In genomic region chrX:20869962-20870513, GRCm38 (mm10) we compare ENCODE assay signal across 8 mouse cellular contexts. TPM values are rescaled to one million over a fixed set of nuclear protein-coding genes. Genes with fewer than 3 reads are reported as not detected.
DNase-seq lines count a peak whose midpoint lies in the region; ATAC-seq and TF ChIP-seq lines count a peak whose summit lies in the region.

Timp1 (plus strand) TSS chrX:20870166.

- no peak within 1 kb of the TSS for H3K9ac ChIP-seq in midbrain, embryonic 12.5 days (replicated peaks)

- H3K9me3 ChIP-seq in limb, embryonic 10.5 days (replicated peaks): no peaks in the 10 kb centered on the region
- no peaks in the 10 kb centered on the region for H3K9me3 ChIP-seq in midbrain, embryonic 12.5 days

- 18% methylated on average over 18 of the region's 18 CpGs for WGBS in limb, embryonic 10.5 days
- WGBS in midbrain, embryonic 12.5 days: 25% methylated on average over 17 of the region's 18 CpGs

- 0 out of 2 replicates have a peak, but pooled peaks have one; percentile 48 for ATAC-seq in midbrain, embryonic 12.5 days (ENCODE audit: low FRiP score, low read depth)
- no peak for ATAC-seq in monocyte, adult 5-6 weeks (replicated peaks; ENCODE audit: insufficient number of reproducible peaks, low FRiP score, low TSS enrichment, poor library complexity, severe bottlenecking)

- H3K4me1 ChIP-seq in cortical plate, adult 2 months (ENCODE audit: control insufficient read depth, insufficient read depth, low read length): peaks cover 7% of the 10 kb centered on the region
- H3K4me1 ChIP-seq in limb, embryonic 10.5 days: no peaks in the 10 kb centered on the region
- no peaks in the 10 kb centered on the region for H3K4me1 ChIP-seq in midbrain, embryonic 12.5 days

- peak within 1 kb of the TSS; percentile 35 for H3K4me2 ChIP-seq in midbrain, embryonic 12.5 days (replicated peaks)

- H3K36me3 ChIP-seq in limb, embryonic 10.5 days: no peaks in the 10 kb centered on the region
- H3K36me3 ChIP-seq in midbrain, embryonic 12.5 days: no peaks in the 10 kb centered on the region

- 0 out of 2 replicates have a peak within 1 kb of the TSS, but pooled peaks have one; percentile 32 for H3K27ac ChIP-seq in layer of hippocampus, adult 2 months
- H3K27ac ChIP-seq in cortical plate, adult 2 months (ENCODE audit: insufficient read depth, low read length): peak within 1 kb of the TSS; percentile 53; the same call in 1 of the 2 replicates
- H3K27ac ChIP-seq in limb, embryonic 10.5 days: peak within 1 kb of the TSS; percentile 66
- H3K27ac ChIP-seq in midbrain, embryonic 12.5 days (replicated peaks): no peak within 1 kb of the TSS

- TF ChIP-seq POLR2A in cortical plate, adult 2 months (IDR thresholded peaks at IDR 0.05; ENCODE audit: extremely low read depth, insufficient read depth, low read length): no peak

- no peaks in the 10 kb centered on the region for H3K27me3 ChIP-seq in limb, embryonic 10.5 days (ENCODE audit: low read depth, poor library complexity, severe bottlenecking)
- no peaks in the 10 kb centered on the region for H3K27me3 ChIP-seq in midbrain, embryonic 12.5 days

- no peak for TF ChIP-seq CTCF in layer of hippocampus, adult 2 months (conservative IDR thresholded peaks at IDR 0.05)
- no peak for TF ChIP-seq CTCF in cortical plate, adult 2 months (IDR thresholded peaks at IDR 0.05; ENCODE audit: extremely low read depth, insufficient read depth, low read length)

- H3K4me3 ChIP-seq in layer of hippocampus, adult 2 months: no peak within 1 kb of the TSS
- H3K4me3 ChIP-seq in cortical plate, adult 2 months (ENCODE audit: insufficient read depth, low read length): no peak within 1 kb of the TSS
- peak within 1 kb of the TSS; percentile 47 for H3K4me3 ChIP-seq in limb, embryonic 10.5 days
- 0 out of 2 replicates have a peak within 1 kb of the TSS, but pooled peaks have one; percentile 4 for H3K4me3 ChIP-seq in midbrain, embryonic 12.5 days

- no peak for DNase-seq in layer of hippocampus, adult 2 months (ENCODE audit: low spot score in 2 of 2)
- no peak for DNase-seq in layer of hippocampus, adult 9-10 months (ENCODE audit: low spot score)
- DNase-seq in heart, adult 9 months (ENCODE audit: low spot score in 2 of 2): peak; percentile 15 to 19
- DNase-seq in limb, embryonic 10.5 days (ENCODE audit: low spot score): peak; percentile 63
- DNase-seq in cerebellum, postnatal 4 days (ENCODE audit: low spot score in 2 of 2): no peak

RNA-seq across cellular contexts. Expression of gene Timp1, which starts in this region (rescaled TPM):
- total RNA-seq in layer of hippocampus, adult 2 months (2021): not detected
- polyA plus RNA-seq in cortical plate, adult 2 months (2012; rRNA removed): 0.68 and 1.5 TPM in 2 replicates
- 12.8 and 13.5 TPM in 2 replicates for polyA plus RNA-seq in limb, embryonic 10.5 days (2016; fragmentation: Nextera tagmentation; extraction: Ambion mirVana)
- 6.9 and 7.9 TPM in 2 replicates for polyA plus RNA-seq in midbrain, embryonic 12.5 days (2016; fragmentation: Nextera tagmentation; extraction: Ambion mirVana)
- total RNA-seq in monocyte, adult 5-6 weeks (2017): not detected in 3 replicates

Comparison
In these comparisons a context has a peak if more than half of its experiments do, and no peak if none do; other contexts are left out.
1. DNase-seq: peak in heart, adult 9 months (2 of 2) and limb, embryonic 10.5 days (single experiment); none in layer of hippocampus, adult 2 months (0 of 2), layer of hippocampus, adult 9-10 months (single experiment) and cerebellum, postnatal 4 days (0 of 2).
2. H3K4me3 ChIP-seq: peak in limb, embryonic 10.5 days (single experiment) and midbrain, embryonic 12.5 days (single experiment); none in layer of hippocampus, adult 2 months (single experiment) and cortical plate, adult 2 months (single experiment).